Mouse (Mus musculus) heart, postnatal 36 days (tissue): ENCODE data around the gene Slc37a1. TPM values are rescaled to one million over a fixed set of nuclear protein-coding genes. Genes with fewer than 3 reads are reported as not detected.
"Not testable (repeated sequence)": the region's sequence is repeated elsewhere in the genome, so short reads cannot be mapped to it uniquely, and the experiment has no call there.

Experiments
- DNase-seq, 2 experiments: peaks; one replicate each; pipeline ENCODE4 v3.0.0; 2021 to 2022
- intact Hi-C: fragments of 180-260 bp; cut with DNase I; formaldehyde crosslinking; loops from one replicate; pipeline ENCODE4 v1.15.1; 2025
- total RNA-seq, 2 experiments: library from RNA; stranded (reverse); gene quantifications; 2 replicates each; pipeline ENCODE4 v1.2.3; 2021

The Slc37a1 gene
- total RNA-seq, 2 experiments from 2014 or later = 11.1 to 12.5 TPM

GRCm38 (mm10) chr17:31267138-31267537, 19.5 kb upstream of the Slc37a1 start:
- DNase-seq = no peak
- intact Hi-C loops = no loop called here

- no peak for DNase-seq
- intact Hi-C loops = no loop called here
Observed at GRCm38 (mm10) chr17:31267603-31268002, 19.0 kb upstream of the Slc37a1 start.

GRCm38 (mm10) chr17:31268016-31268415, 18.6 kb upstream of the Slc37a1 start:
- no peak for DNase-seq
- intact Hi-C loops = no loop called here

GRCm38 (mm10) chr17:31269761-31270160, 16.8 kb upstream of the Slc37a1 start:
- intact Hi-C loops = no loop called here
- DNase-seq = no peak

GRCm38 (mm10) chr17:31270246-31270645, 16.3 kb upstream of the Slc37a1 start:
- intact Hi-C loops = no loop called here
- DNase-seq = no peak

- intact Hi-C loops = loop anchor here (1.0 kb wide), 2 partner anchors 24 to 132 kb away; no protein-coding TSS in a partner anchor
- not testable (repeated sequence) for DNase-seq
Observed at GRCm38 (mm10) chr17:31270736-31271135, 15.9 kb upstream of the Slc37a1 start.

- intact Hi-C loops = loop anchor here (1.0 kb wide), 2 partner anchors 23 to 133 kb away; no protein-coding TSS in a partner anchor
- DNase-seq = no peak
Observed at GRCm38 (mm10) chr17:31271136-31271851, 15.3 kb upstream of the Slc37a1 start.

GRCm38 (mm10) chr17:31272416-31273165, 14.0 kb upstream of the Slc37a1 start:
- DNase-seq = no peak

GRCm38 (mm10) chr17:31273631-31274030, 13.0 kb upstream of the Slc37a1 start:
- intact Hi-C loops = no loop called here
- DNase-seq = no peak

More at GRCm38 (mm10) chr17:31272416-31273165, 14.0 kb upstream of the Slc37a1 start:
- intact Hi-C loops = no loop called here

- intact Hi-C loops = no loop called here
- no peak for DNase-seq
Observed at GRCm38 (mm10) chr17:31275181-31275580, 11.4 kb upstream of the Slc37a1 start.

- DNase-seq = no peak
- intact Hi-C loops = loop anchor here (2.0 kb wide), 2 partner anchors 22 to 30 kb away; no protein-coding TSS in a partner anchor
Observed at GRCm38 (mm10) chr17:31276207-31276921, 10.2 kb upstream of the Slc37a1 start.

GRCm38 (mm10) chr17:31276922-31277918, 9.4 kb upstream of the Slc37a1 start, which contains the start of gene Rsph1:
TSS of gene Rsph1 (minus strand) at chr17:31277383.
- intact Hi-C loops = loop anchor here (2.0 kb wide), 2 partner anchors 22 to 30 kb away; no protein-coding TSS in a partner anchor
- peak; percentile 100 for DNase-seq

GRCm38 (mm10) chr17:31277931-31278330, 8.7 kb upstream of the Slc37a1 start:
- DNase-seq = no peak
- intact Hi-C loops = loop anchor here (2.0 kb wide), 2 partner anchors 23 to 29 kb away; no protein-coding TSS in a partner anchor

GRCm38 (mm10) chr17:31279541-31279940, 7.1 kb upstream of the Slc37a1 start:
- DNase-seq = no peak
- intact Hi-C loops = no loop called here

GRCm38 (mm10) chr17:31280269-31280668, 6.3 kb upstream of the Slc37a1 start:
- intact Hi-C loops = no loop called here

GRCm38 (mm10) chr17:31281830-31282686, 4.5 kb upstream of the Slc37a1 start:
- DNase-seq = no peak
- intact Hi-C loops = no loop called here

More at GRCm38 (mm10) chr17:31280269-31280668, 6.3 kb upstream of the Slc37a1 start:
- DNase-seq = no peak

GRCm38 (mm10) chr17:31282687-31283053, 3.9 kb upstream of the Slc37a1 start:
- no peak for DNase-seq
- intact Hi-C loops = loop anchor here (1.0 kb wide), 1 partner anchor 10 kb away; no protein-coding TSS in a partner anchor

GRCm38 (mm10) chr17:31285867-31286266, 725 bp upstream of the Slc37a1 start:
- intact Hi-C loops = no loop called here
- no peak for DNase-seq

- intact Hi-C loops = no loop called here
- no peak for DNase-seq
Observed at GRCm38 (mm10) chr17:31287216-31287615, 624 bp downstream of the Slc37a1 start.
